Mouse (Mus musculus) heart, adult 2 months (tissue): ENCODE measurements around the gene Lgals4. TPM values are rescaled to one million over a fixed set of nuclear protein-coding genes. Genes with fewer than 3 reads are reported as not detected.
A peak's percentile ranks its signal among the peaks of the same experiment; 100 is the strongest.

Experiments used
- DNase-seq, 2 experiments: peaks; one replicate each; pipeline ENCODE4 v3.0.0; 2021
- H3K27ac ChIP-seq: fragments of 200-600 bp; 2 replicates; pipeline ENCODE4 v1.8.1; 2022
- H3K27me3 ChIP-seq: fragments of 200-500 bp; 2 replicates; pipeline ENCODE4 v1.6.1; 2012; ENCODE audit warnings: mild to moderate bottlenecking, low read length, inconsistent platforms, mixed read lengths; ENCODE audit not compliant: control insufficient read depth, insufficient read depth
- H3K36me3 ChIP-seq: fragments of 200-500 bp; 2 replicates; pipeline ENCODE4 v1.6.1; 2012; ENCODE audit warnings: low read length, inconsistent platforms; ENCODE audit not compliant: control insufficient read depth, insufficient read depth
- H3K4me1 ChIP-seq: fragments of 200-500 bp; 2 replicates; pipeline ENCODE4 v1.6.1; 2011; ENCODE audit warnings: low read length; ENCODE audit not compliant: control insufficient read depth, insufficient read depth
- H3K4me3 ChIP-seq: fragments of 200-600 bp; 2 replicates; pipeline ENCODE4 v1.8.1; 2022
- H3K79me2 ChIP-seq: fragments of 200-500 bp; replicated peaks from 2 replicates; pipeline ENCODE4 v1.6.1; 2012; ENCODE audit warnings: mild to moderate bottlenecking, inconsistent platforms, low read length, moderate library complexity, mixed read lengths; ENCODE audit not compliant: control insufficient read depth, insufficient read depth
- H3K9ac ChIP-seq: fragments of 200-500 bp; 2 replicates; pipeline ENCODE4 v1.6.1; 2012; ENCODE audit warnings: low read depth, mild to moderate bottlenecking, control low read depth, inconsistent platforms, low read length, mixed read lengths
- CTCF ChIP-seq: fragments of 200-600 bp; IDR thresholded peaks from 2 replicates; pipeline ENCODE4 v1.8.1; 2022; ENCODE audit warnings: antibody characterized with exemption, mild to moderate bottlenecking, moderate library complexity
- EP300 ChIP-seq: fragments of 200-500 bp; IDR thresholded peaks from 2 replicates; pipeline ENCODE4 v1.6.1; 2011; ENCODE audit warnings: low read depth, low read length, control low read depth; ENCODE audit not compliant: insufficient read depth
- POLR2A ChIP-seq: fragments of 200-500 bp; IDR thresholded peaks from 2 replicates; pipeline ENCODE4 v1.6.1; 2011; ENCODE audit warnings: mild to moderate bottlenecking, low read depth, low read length, control low read depth; ENCODE audit not compliant: insufficient read depth
- whole genome bisulfite sequencing: fragments of 180-500 bp; shearing (Covaris S2); methylation state at CpG from one replicate; pipeline ENCODE4 v1.1.7; 2018; 5-methylcytosine and 5-hydroxymethylcytosine counted together
- intact Hi-C: fragments of 180-260 bp; cut with DNase I; formaldehyde crosslinking; loops from one replicate; pipeline ENCODE4 v1.15.1; 2025
- polyA plus RNA-seq: library from polyadenylated mRNA; depleted of rRNA; stranded (reverse); fragments of >200 nt; gene quantifications from 2 replicates; pipeline ENCODE4 v1.2.3, GENCODE M21; 2012
- total RNA-seq, 2 experiments: library from RNA; stranded (reverse); gene quantifications; 2 replicates each; pipeline ENCODE4 v1.2.3; 2021

Gene Lgals4
- total and polyA plus RNA-seq, 3 experiments = 18.5 to 63.6 (median 27.6) TPM

- Histone ChIP-seq H3K9ac (no peak overlapping the region), H3K4me3 (no peak overlapping the region), H3K27ac (peak overlapping the region; percentile 99), H3K27me3 (no peaks in the 10 kb centered on the region), H3K36me3 (peaks cover 58% of the 10 kb centered on the region), H3K79me2 (no peaks in the 10 kb centered on the region), H3K4me1 (peaks cover 29% of the 10 kb centered on the region)
- WGBS = 36% methylated on average over 5 of the region's 5 CpGs
- TF ChIP-seq CTCF = no peak
- no peak for TF ChIP-seq EP300
- TF ChIP-seq POLR2A = no peak; the same call in 1 of the 2 replicates
- DNase-seq = no peak
- intact Hi-C loops = loop anchor here (5.0 kb wide), 1 partner anchor 432 kb away; the partner anchor contains the start of gene Zfp36
Measured at GRCm38 (mm10) chr7:28814306-28815034, 19.2 kb upstream of the Lgals4 start.

GRCm38 (mm10) chr7:28815230-28815629 is 18.4 kb upstream of the Lgals4 start:
- peaks cover 65% of the 10 kb centered on the region for H3K36me3 ChIP-seq
- DNase-seq = no peak
- WGBS = 78% methylated on average over 9 of the region's 9 CpGs
- TF ChIP-seq EP300 = no peak
- no peak for TF ChIP-seq CTCF
- TF ChIP-seq POLR2A = no peak
- no peak overlapping the region for H3K27ac ChIP-seq
- peaks cover 34% of the 10 kb centered on the region for H3K4me1 ChIP-seq
- H3K27me3 ChIP-seq = no peaks in the 10 kb centered on the region
- intact Hi-C loops = no loop called here
- H3K4me3 ChIP-seq = no peak overlapping the region
- no peak overlapping the region for H3K9ac ChIP-seq
- no peaks in the 10 kb centered on the region for H3K79me2 ChIP-seq

- 52% methylated on average over 9 of the region's 9 CpGs for WGBS
- Histone ChIP-seq H3K4me1 (peaks cover 44% of the 10 kb centered on the region), H3K9ac (no peak overlapping the region), H3K4me3 (no peak overlapping the region), H3K27ac (peak overlapping the region; percentile 15; the same call in 1 of the 2 replicates), H3K36me3 (peaks cover 75% of the 10 kb centered on the region), H3K79me2 (no peaks in the 10 kb centered on the region), H3K27me3 (no peaks in the 10 kb centered on the region)
- intact Hi-C loops = no loop called here
- peak; percentile 39 to 42 for DNase-seq
- 0 out of 2 replicates have a peak, but pooled peaks have one; percentile 9 for TF ChIP-seq POLR2A
- TF ChIP-seq CTCF = no peak
- TF ChIP-seq EP300 = 0 out of 2 replicates have a peak, but pooled peaks have one; percentile 5
Measured at GRCm38 (mm10) chr7:28816201-28816600, 17.5 kb upstream of the Lgals4 start.

- Histone ChIP-seq H3K27ac (peak overlapping the region; percentile 24; the same call in 1 of the 2 replicates), H3K9ac (no peak overlapping the region; the same call in 1 of the 2 replicates), H3K27me3 (no peaks in the 10 kb centered on the region), H3K4me3 (no peak overlapping the region), H3K36me3 (peaks cover 78% of the 10 kb centered on the region), H3K79me2 (no peaks in the 10 kb centered on the region), H3K4me1 (peaks cover 48% of the 10 kb centered on the region)
- TF ChIP-seq EP300 (no peak), POLR2A (0 out of 2 replicates have a peak, but pooled peaks have one; percentile 29), CTCF (no peak)
- intact Hi-C loops = no loop called here
- DNase-seq = no peak
- WGBS = 80% methylated on average over 10 of the region's 10 CpGs
Measured at GRCm38 (mm10) chr7:28816920-28817319, 16.7 kb upstream of the Lgals4 start.

GRCm38 (mm10) chr7:28817524-28817923 is 16.1 kb upstream of the Lgals4 start:
- WGBS = 54% methylated on average over 6 of the region's 6 CpGs
- Histone ChIP-seq H3K79me2 (no peaks in the 10 kb centered on the region), H3K36me3 (peaks cover 78% of the 10 kb centered on the region), H3K4me3 (no peak overlapping the region), H3K27ac (peak overlapping the region; percentile 24; the same call in 1 of the 2 replicates), H3K27me3 (no peaks in the 10 kb centered on the region), H3K4me1 (peaks cover 47% of the 10 kb centered on the region), H3K9ac (no peak overlapping the region)
- DNase-seq = no peak
- TF ChIP-seq CTCF = no peak
- no peak for TF ChIP-seq POLR2A
- no peak for TF ChIP-seq EP300
- intact Hi-C loops = no loop called here

- H3K9ac ChIP-seq = no peak overlapping the region
- TF ChIP-seq CTCF (no peak), EP300 (no peak), POLR2A (no peak)
- intact Hi-C loops = no loop called here
- peaks cover 77% of the 10 kb centered on the region for H3K36me3 ChIP-seq
- DNase-seq = no peak
- peaks cover 46% of the 10 kb centered on the region for H3K4me1 ChIP-seq
- no peaks in the 10 kb centered on the region for H3K27me3 ChIP-seq
- no peaks in the 10 kb centered on the region for H3K79me2 ChIP-seq
- 63% methylated on average over 4 of the region's 4 CpGs for WGBS
- H3K4me3 ChIP-seq = no peak overlapping the region
- H3K27ac ChIP-seq = peak overlapping the region; percentile 19; the same call in 1 of the 2 replicates
Measured at GRCm38 (mm10) chr7:28817957-28818356, 15.7 kb upstream of the Lgals4 start.
